Mouse (Mus musculus): ENCODE data around the gene Nell2. TPM values are rescaled to one million over a fixed set of nuclear protein-coding genes. Genes with fewer than 3 reads are reported as not detected.
A peak's percentile ranks its signal among the peaks of the same experiment; 100 is the strongest.

Nell2 gene
- total and polyA plus RNA-seq, 3 experiments: not detected

- H3K4me1 ChIP-seq (ENCODE audit: control insufficient read depth in 1 of 2, insufficient read depth in 2 of 2): no peaks in the 10 kb centered on the region
- no peak overlapping the region for H3K4me2 ChIP-seq (ENCODE audit: insufficient read depth, low read depth, poor library complexity, severe bottlenecking)
- in situ Hi-C loops (cut with MboI; ENCODE audit: low pct_ligation_motif_present, low pct_unique_long_range_greater_than_20kb, low sequenced_read_pairs): no loop called here
- H3K4me3 ChIP-seq (replicated peaks in 1 of 3; ENCODE audit: low read depth in 2 of 3, low read length in 2 of 3, poor library complexity in 1 of 3): no peak overlapping the region
- H3K9me3 ChIP-seq (replicated peaks; ENCODE audit: low read length): peaks cover 49% of the 10 kb centered on the region
- no peak for DNase-seq (ENCODE audit: extremely low read depth)
- dilution Hi-C loops (cut with MboI; ENCODE audit: extremely low pct_ligation_motif_present, extremely low pct_unique_long_range_greater_than_20kb, low sequenced_read_pairs): no loop called here
- TF ChIP-seq MAZ (IDR thresholded peaks at IDR 0.05; ENCODE audit: low read depth, low read length) (no peak), ZKSCAN1 (IDR thresholded peaks at IDR 0.05; ENCODE audit: borderline replicate concordance, low read depth, low read length) (no peak), ETS1 (conservative IDR thresholded peaks at IDR 0.05; ENCODE audit: low read depth, low read length) (no peak), TBP (conservative IDR thresholded peaks at IDR 0.05; ENCODE audit: low read depth, low read length) (no peak), RAD21 (IDR thresholded peaks at IDR 0.05; ENCODE audit: low read depth, low read length) (no peak), GABPA (IDR thresholded peaks at IDR 0.05; ENCODE audit: insufficient replicate concordance, low read depth, low read length) (no peak), BHLHE40 (IDR thresholded peaks at IDR 0.05; ENCODE audit: low read depth, low read length) (no peak), IRF4 (IDR thresholded peaks at IDR 0.05; ENCODE audit: low read depth, low read length) (no peak), SIN3A (IDR thresholded peaks at IDR 0.05; ENCODE audit: low read length) (no peak), ZC3H11A (IDR thresholded peaks at IDR 0.05; ENCODE audit: low read depth, low read length) (no peak), MYC (IDR thresholded peaks at IDR 0.05; ENCODE audit: low read depth, low read length) (no peak), PAX5 (IDR thresholded peaks at IDR 0.05; ENCODE audit: low read length) (no peak), E2F4 (IDR thresholded peaks at IDR 0.05; ENCODE audit: insufficient replicate concordance, low read depth, low read length) (no peak), MXI1 (IDR thresholded peaks at IDR 0.05; ENCODE audit: low read depth, low read length) (no peak), USF1 (IDR thresholded peaks at IDR 0.05; ENCODE audit: low read depth, low read length) (no peak)
- no peak overlapping the region for H3K27ac ChIP-seq (ENCODE audit: insufficient read depth, low read depth)
- H3K27me3 ChIP-seq (replicated peaks): no peaks in the 10 kb centered on the region
- H3K79me2 ChIP-seq (replicated peaks; ENCODE audit: control insufficient read depth, extremely low read depth, insufficient read depth, poor library complexity, severe bottlenecking): no peaks in the 10 kb centered on the region
- no peak overlapping the region for H3K9ac ChIP-seq (ENCODE audit: insufficient read depth, low read depth)
- no peaks in the 10 kb centered on the region for H3K36me3 ChIP-seq (replicated peaks in 1 of 2; ENCODE audit: control insufficient read depth in 1 of 2, insufficient read depth in 1 of 2, low read length in 1 of 2)
Observed at GRCm38 (mm10) chr15:95473976-95474375, 54.4 kb downstream of the Nell2 start.

- H3K4me2 ChIP-seq (ENCODE audit: insufficient read depth, low read depth, poor library complexity, severe bottlenecking): no peak overlapping the region
- in situ Hi-C loops (cut with MboI; ENCODE audit: low pct_ligation_motif_present, low pct_unique_long_range_greater_than_20kb, low sequenced_read_pairs): no loop called here
- TF ChIP-seq JUND (conservative IDR thresholded peaks at IDR 0.05; ENCODE audit: low read depth, low read length): no peak
- TF ChIP-seq MAFK (IDR thresholded peaks at IDR 0.05; ENCODE audit: insufficient replicate concordance, low read length): peak; percentile 31; the same call in 1 of the 2 replicates
- TF ChIP-seq USF1 (IDR thresholded peaks at IDR 0.05; ENCODE audit: low read depth, low read length): no peak
- TF ChIP-seq IRF4 (IDR thresholded peaks at IDR 0.05; ENCODE audit: low read depth, low read length): no peak
- no peak for TF ChIP-seq EP300 (IDR thresholded peaks at IDR 0.05; ENCODE audit: low read length)
- TF ChIP-seq GABPA (IDR thresholded peaks at IDR 0.05; ENCODE audit: insufficient replicate concordance, low read depth, low read length): no peak
- no peaks in the 10 kb centered on the region for H3K36me3 ChIP-seq (replicated peaks in 1 of 2; ENCODE audit: control insufficient read depth in 1 of 2, insufficient read depth in 1 of 2, low read length in 1 of 2)
- no peaks in the 10 kb centered on the region for H3K79me2 ChIP-seq (replicated peaks; ENCODE audit: control insufficient read depth, extremely low read depth, insufficient read depth, poor library complexity, severe bottlenecking)
- peaks cover 64% of the 10 kb centered on the region for H3K9me3 ChIP-seq (replicated peaks; ENCODE audit: low read length)
- no peak for DNase-seq (ENCODE audit: extremely low read depth)
- no peak overlapping the region for H3K4me3 ChIP-seq (replicated peaks in 1 of 3; ENCODE audit: low read depth in 2 of 3, low read length in 2 of 3, poor library complexity in 1 of 3)
- H3K27ac ChIP-seq (ENCODE audit: insufficient read depth, low read depth): no peak overlapping the region
- no peak overlapping the region for H3K9ac ChIP-seq (ENCODE audit: insufficient read depth, low read depth)
- H3K27me3 ChIP-seq (replicated peaks): no peaks in the 10 kb centered on the region
- dilution Hi-C loops (cut with MboI; ENCODE audit: extremely low pct_ligation_motif_present, extremely low pct_unique_long_range_greater_than_20kb, low sequenced_read_pairs): no loop called here
- H3K4me1 ChIP-seq (ENCODE audit: control insufficient read depth in 1 of 2, insufficient read depth in 2 of 2): no peaks in the 10 kb centered on the region
Observed at GRCm38 (mm10) chr15:95467195-95467594, 61.2 kb downstream of the Nell2 start.

Measured in CH12.LX (cell line).